Mouse (Mus musculus): ENCODE results near the gene Tcf7l2. TPM values are rescaled to one million over a fixed set of nuclear protein-coding genes. Genes with fewer than 3 reads are reported as not detected.
A peak's percentile ranks its signal among the peaks of the same experiment; 100 is the strongest.

Tcf7l2 gene
- polyA plus RNA-seq, 1 experiment = 18.8 TPM

DNA sequence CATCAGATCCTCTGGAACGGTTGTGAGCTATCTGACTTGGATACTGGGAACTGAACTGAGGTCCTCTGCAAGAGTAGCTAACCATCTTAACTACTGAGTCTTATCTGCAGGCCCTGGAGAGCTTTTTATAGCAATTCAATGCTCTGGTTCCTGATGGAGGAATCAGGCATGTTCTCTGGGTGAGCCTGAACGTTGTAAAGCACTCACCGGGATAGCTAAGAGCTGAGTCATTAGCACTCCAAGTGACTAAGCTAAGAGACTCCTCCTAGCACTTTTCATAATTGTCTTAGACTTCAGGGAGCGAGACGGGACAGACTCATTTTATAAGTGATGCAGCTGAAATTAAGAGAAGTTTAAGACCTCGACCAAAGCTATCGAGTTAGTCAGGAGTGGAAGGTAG is 53.7 kb downstream of the Tcf7l2 start:
- TF ChIP-seq CTCF (IDR thresholded peaks at IDR 0.05; ENCODE audit: low read depth, low read length) (no peak), POLR2A (IDR thresholded peaks at IDR 0.05; ENCODE audit: borderline replicate concordance, low read depth, low read length) (no peak)
- Histone ChIP-seq H3K4me1 (ENCODE audit: control insufficient read depth, insufficient read depth, low read length) (peaks cover 20% of the 10 kb centered on the region), H3K4me3 (ENCODE audit: insufficient read depth, low read length) (no peak overlapping the region), H3K27ac (ENCODE audit: insufficient read depth, low read depth, low read length) (no peak overlapping the region)

DNA sequence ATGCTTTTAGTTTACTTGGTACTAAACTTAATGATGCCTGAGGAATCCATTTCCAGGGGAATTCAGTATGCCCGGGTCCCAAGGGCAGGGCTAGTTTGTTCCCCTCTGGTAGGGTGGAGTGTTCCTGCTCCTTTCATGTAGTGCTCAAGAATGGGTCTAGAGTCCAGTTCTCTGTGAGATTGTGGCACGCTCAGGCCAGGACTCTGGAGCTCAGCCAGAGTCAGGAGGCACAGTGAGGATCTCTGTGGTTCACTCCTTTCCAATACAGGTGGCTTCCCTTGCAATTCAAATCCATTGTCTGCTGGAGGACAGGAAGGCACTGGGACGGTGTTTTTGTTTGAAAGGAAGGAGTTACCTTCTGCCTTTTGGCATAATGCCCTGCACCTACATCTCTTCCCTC is 56.2 kb downstream of the Tcf7l2 start:
- H3K4me3 ChIP-seq (ENCODE audit: insufficient read depth, low read length) = no peak overlapping the region
- H3K4me1 ChIP-seq (ENCODE audit: control insufficient read depth, insufficient read depth, low read length) = peaks cover 2% of the 10 kb centered on the region
- H3K27ac ChIP-seq (ENCODE audit: insufficient read depth, low read depth, low read length) = no peak overlapping the region
- TF ChIP-seq POLR2A (IDR thresholded peaks at IDR 0.05; ENCODE audit: borderline replicate concordance, low read depth, low read length) (no peak), CTCF (IDR thresholded peaks at IDR 0.05; ENCODE audit: low read depth, low read length) (no peak)

DNA sequence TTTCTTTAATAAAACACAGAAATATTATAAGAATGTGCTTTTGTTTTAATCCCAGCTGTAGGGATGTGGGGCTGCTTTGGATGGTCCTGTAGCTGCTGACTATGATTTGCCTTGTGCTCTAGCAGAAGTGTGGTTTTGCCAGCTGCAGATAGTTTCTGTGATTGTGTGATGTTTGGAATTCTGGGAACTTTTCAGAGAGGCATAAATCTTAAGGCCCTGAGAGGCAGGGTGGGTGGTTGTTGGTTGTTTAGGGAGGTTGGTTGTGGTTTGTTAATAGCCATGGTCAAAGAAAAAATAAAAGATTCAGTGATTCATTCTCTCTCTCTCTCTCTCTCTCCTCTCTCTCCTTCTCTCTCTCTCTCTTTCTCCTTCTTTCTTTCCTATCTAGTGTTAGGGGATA is 57.8 kb downstream of the Tcf7l2 start:
- Histone ChIP-seq H3K27ac (ENCODE audit: insufficient read depth, low read depth, low read length) (no peak overlapping the region), H3K4me1 (ENCODE audit: control insufficient read depth, insufficient read depth, low read length) (peaks cover 15% of the 10 kb centered on the region), H3K4me3 (ENCODE audit: insufficient read depth, low read length) (no peak overlapping the region)
- TF ChIP-seq POLR2A (IDR thresholded peaks at IDR 0.05; ENCODE audit: borderline replicate concordance, low read depth, low read length) (no peak), CTCF (IDR thresholded peaks at IDR 0.05; ENCODE audit: low read depth, low read length) (no peak)

DNA sequence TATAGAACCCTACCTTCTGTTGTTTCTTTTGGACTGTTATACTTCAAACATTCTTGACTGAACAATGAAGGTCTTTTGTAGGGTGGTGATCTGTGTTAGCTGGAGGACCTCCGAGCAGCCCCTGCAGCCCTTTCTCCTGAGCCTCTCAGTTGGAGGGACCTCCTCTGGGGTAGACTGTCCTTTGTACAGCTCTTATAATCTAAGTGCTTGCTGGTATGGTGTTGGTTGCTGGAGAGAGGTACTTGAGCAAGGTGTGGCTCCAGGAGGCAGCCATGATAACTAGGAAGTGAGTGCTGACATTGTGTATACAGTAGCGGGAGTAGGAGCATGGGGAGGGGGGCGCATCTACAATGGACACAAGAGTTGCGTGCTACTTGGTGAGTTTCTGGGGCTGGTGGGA is 58.4 kb downstream of the Tcf7l2 start:
- Histone ChIP-seq H3K27ac (ENCODE audit: insufficient read depth, low read depth, low read length) (no peak overlapping the region), H3K4me3 (ENCODE audit: insufficient read depth, low read length) (no peak overlapping the region), H3K4me1 (ENCODE audit: control insufficient read depth, insufficient read depth, low read length) (peaks cover 15% of the 10 kb centered on the region)
- TF ChIP-seq CTCF (IDR thresholded peaks at IDR 0.05; ENCODE audit: low read depth, low read length) (no peak), POLR2A (IDR thresholded peaks at IDR 0.05; ENCODE audit: borderline replicate concordance, low read depth, low read length) (no peak)

DNA sequence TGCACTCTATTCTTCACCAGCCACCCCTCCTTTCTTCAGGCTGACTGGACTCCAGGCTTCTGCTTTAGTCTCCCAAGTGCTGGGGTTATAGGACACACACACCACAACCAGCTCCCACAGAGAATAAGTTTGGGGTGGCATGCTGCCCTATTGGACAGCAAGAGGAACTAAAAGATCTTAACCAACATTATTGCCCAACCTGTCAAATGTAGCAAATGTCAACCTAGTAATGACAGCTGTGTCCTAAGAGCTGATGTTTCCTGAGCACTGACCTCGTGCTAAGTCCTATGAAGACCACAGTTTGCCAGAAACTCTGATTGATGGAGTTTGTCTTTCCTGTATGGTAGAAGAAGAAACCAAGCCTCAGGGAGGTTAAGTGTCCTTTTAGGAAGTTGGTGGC is 61.5 kb downstream of the Tcf7l2 start:
- peak overlapping the region; percentile 26; the same call in 1 of the 2 replicates for H3K27ac ChIP-seq (ENCODE audit: insufficient read depth, low read depth, low read length)

DNA sequence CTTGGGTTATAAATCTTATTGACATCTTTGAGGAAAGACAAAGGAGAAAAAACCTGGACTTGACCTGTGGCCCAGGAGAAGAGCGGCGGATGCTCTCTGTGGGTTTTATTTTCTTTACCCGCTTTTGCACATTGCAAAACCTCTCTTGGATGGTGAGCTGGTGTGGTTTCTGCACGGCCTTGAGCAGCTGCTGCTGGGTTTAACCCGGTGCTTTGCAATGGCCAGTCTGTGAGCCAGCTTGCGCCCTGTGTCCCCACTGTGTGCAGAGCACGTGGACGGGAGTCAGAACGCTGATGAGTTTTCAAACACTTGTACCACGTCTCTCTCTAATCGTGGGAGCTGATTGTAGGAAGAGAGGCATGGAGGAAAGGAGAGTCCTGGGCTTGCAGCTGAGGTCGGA is 62.2 kb downstream of the Tcf7l2 start:
- no peak overlapping the region for H3K4me3 ChIP-seq (ENCODE audit: insufficient read depth, low read length)
- TF ChIP-seq POLR2A (IDR thresholded peaks at IDR 0.05; ENCODE audit: borderline replicate concordance, low read depth, low read length) (no peak), CTCF (IDR thresholded peaks at IDR 0.05; ENCODE audit: low read depth, low read length) (no peak)
- peaks cover 19% of the 10 kb centered on the region for H3K4me1 ChIP-seq (ENCODE audit: control insufficient read depth, insufficient read depth, low read length)
- no peak overlapping the region for H3K27ac ChIP-seq (ENCODE audit: insufficient read depth, low read depth, low read length)

More for the DNA sequence above, 61.5 kb downstream of the Tcf7l2 start:
- H3K4me1 ChIP-seq (ENCODE audit: control insufficient read depth, insufficient read depth, low read length) = peaks cover 15% of the 10 kb centered on the region
- H3K4me3 ChIP-seq (ENCODE audit: insufficient read depth, low read length) = no peak overlapping the region
- no peak for TF ChIP-seq POLR2A (IDR thresholded peaks at IDR 0.05; ENCODE audit: borderline replicate concordance, low read depth, low read length)
- no peak for TF ChIP-seq CTCF (IDR thresholded peaks at IDR 0.05; ENCODE audit: low read depth, low read length)

DNA sequence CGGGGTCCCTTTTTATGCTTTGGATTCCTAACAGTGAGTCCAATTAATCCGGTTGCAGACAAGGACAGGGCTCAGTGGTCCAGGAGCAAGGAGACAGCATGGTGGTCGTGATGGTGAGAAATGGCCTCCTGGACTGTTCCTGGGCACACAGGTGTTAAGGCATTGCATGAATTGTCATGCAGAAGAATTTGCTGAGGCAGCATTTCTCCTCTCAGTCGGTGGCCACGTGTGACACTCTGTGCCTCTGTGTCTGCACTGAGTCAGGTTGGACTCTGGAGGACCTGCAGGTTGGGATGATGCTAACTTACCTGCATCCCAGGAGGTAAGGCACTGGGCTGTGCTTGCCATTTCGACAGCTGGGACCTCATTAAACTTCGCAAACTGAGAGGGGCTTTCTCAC is 63.2 kb downstream of the Tcf7l2 start:
- no peak for TF ChIP-seq CTCF (IDR thresholded peaks at IDR 0.05; ENCODE audit: low read depth, low read length)
- TF ChIP-seq POLR2A (IDR thresholded peaks at IDR 0.05; ENCODE audit: borderline replicate concordance, low read depth, low read length) = no peak
- Histone ChIP-seq H3K27ac (ENCODE audit: insufficient read depth, low read depth, low read length) (no peak overlapping the region), H3K4me3 (ENCODE audit: insufficient read depth, low read length) (no peak overlapping the region), H3K4me1 (ENCODE audit: control insufficient read depth, insufficient read depth, low read length) (peaks cover 19% of the 10 kb centered on the region)

DNA sequence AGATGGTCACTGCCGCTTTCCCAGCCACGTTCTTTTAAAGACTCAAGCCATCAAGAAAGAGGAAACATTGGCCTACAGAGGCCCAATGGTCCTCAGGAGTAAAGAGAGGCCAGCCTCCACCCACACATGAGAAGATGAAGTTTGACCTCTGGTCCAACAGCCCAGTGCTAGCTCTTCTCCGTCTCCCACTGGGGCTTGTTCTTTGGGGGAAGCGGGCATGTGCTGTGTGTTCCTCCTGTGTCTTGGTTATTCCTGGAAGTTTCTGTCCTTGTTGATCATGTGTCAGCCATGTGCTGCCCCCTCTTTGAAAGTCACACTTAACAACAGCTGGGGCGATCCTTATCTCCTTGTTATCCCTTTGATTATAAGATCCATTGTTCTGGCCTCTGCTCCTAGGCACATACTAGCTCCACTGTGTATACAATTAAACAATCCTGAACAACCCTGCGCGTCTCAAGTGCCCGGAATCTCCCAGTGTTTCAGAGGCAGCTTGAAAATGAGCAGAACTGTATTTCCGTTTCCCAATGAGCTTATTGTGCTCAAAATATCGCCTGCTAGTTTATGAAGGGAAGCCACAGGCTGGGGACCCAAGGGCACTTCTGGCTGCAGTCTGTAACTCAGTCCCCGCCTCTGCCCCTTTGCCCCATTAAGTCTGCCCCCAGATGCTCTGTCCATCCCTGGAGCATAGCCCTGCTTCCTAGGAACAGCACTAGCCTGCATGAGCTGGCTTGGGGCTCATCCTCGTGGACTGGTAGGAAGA is 65.0 kb downstream of the Tcf7l2 start:
- Histone ChIP-seq H3K27ac (ENCODE audit: insufficient read depth, low read depth, low read length) (no peak overlapping the region), H3K4me3 (ENCODE audit: insufficient read depth, low read length) (no peak overlapping the region), H3K4me1 (ENCODE audit: control insufficient read depth, insufficient read depth, low read length) (peaks cover 19% of the 10 kb centered on the region)
- TF ChIP-seq POLR2A (IDR thresholded peaks at IDR 0.05; ENCODE audit: borderline replicate concordance, low read depth, low read length) (no peak), CTCF (IDR thresholded peaks at IDR 0.05; ENCODE audit: low read depth, low read length) (no peak)

DNA sequence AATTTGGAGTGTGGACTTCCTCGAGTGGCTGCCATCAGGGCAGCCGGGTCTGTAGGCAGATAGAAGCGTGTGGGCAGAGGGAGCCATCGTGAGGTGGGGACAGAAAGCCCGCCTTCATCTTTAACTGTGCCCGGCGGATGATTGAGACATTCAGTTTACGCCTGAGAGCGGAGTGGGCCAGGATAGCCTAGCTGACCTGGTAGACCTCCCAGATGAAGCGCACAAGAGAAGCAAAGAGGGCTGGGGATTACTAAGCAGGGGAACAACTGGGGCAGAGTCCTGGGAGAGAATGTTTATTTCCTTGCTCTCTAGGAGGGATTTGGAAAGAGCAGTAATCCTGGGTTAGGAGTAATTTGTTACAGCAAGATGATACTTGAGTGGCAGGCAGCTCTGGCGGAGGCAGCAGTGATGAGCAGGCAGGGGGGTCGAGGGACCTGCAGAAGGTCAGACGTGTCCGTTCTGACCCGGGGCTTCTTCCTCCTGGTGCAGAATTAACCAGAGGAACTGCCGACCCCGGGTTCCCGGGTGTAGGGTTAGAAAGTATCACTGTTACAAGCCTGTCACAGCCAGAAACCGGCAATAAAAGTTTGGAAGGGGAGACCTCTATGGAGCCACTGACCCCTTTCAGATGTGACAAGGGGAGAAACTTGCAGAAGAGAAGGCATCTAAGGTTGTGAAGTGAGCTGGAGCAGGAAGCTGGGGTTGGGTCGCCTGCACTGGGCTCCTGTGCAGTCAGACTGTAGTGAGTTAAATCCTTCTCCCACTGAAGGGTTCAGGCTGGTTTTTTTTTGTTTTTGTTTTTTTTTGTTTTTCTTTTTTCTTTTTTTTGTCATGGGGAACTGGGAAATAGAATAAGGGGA is 65.8 kb downstream of the Tcf7l2 start:
- Histone ChIP-seq H3K4me1 (ENCODE audit: control insufficient read depth, insufficient read depth, low read length) (peaks cover 19% of the 10 kb centered on the region), H3K4me3 (ENCODE audit: insufficient read depth, low read length) (no peak overlapping the region), H3K27ac (ENCODE audit: insufficient read depth, low read depth, low read length) (no peak overlapping the region)
- TF ChIP-seq POLR2A (IDR thresholded peaks at IDR 0.05; ENCODE audit: borderline replicate concordance, low read depth, low read length) (no peak), CTCF (IDR thresholded peaks at IDR 0.05; ENCODE audit: low read depth, low read length) (no peak)

DNA sequence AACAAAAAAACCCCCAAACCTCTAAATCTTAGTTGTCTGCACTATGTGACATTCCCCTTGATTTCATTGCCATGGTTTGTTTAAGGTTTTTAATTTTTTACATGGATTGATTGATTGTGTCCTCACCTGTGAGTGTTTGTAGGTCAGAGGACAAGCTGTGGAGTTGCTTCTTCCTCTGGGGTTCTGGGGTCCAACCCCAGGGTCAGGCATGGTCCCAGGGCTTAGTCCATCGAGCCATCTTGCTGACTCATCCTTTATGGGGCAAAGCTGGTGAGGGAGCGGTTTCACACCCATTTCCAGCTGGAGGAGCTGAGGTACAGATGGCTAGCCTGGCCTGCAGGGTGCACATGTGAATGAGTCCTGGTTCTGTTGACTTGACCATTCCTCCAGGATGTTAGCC is 66.7 kb downstream of the Tcf7l2 start:
- no peak overlapping the region for H3K4me3 ChIP-seq (ENCODE audit: insufficient read depth, low read length)
- H3K27ac ChIP-seq (ENCODE audit: insufficient read depth, low read depth, low read length) = no peak overlapping the region
- TF ChIP-seq POLR2A (IDR thresholded peaks at IDR 0.05; ENCODE audit: borderline replicate concordance, low read depth, low read length) = no peak
- no peak for TF ChIP-seq CTCF (IDR thresholded peaks at IDR 0.05; ENCODE audit: low read depth, low read length)
- H3K4me1 ChIP-seq (ENCODE audit: control insufficient read depth, insufficient read depth, low read length) = peaks cover 12% of the 10 kb centered on the region
